Mouse (Mus musculus) large intestine, adult 2 months (tissue): ENCODE results near the gene Abcg1. TPM values are rescaled to one million over a fixed set of nuclear protein-coding genes. Genes with fewer than 3 reads are reported as not detected.

Experiments used
- DNase-seq: peaks from one replicate; pipeline ENCODE4 v3.0.0-alpha.2; 2012; ENCODE audit warnings: low read depth, low spot score
- WGBS: fragments of 180-500 bp; shearing (Covaris S2); methylation state at CpG from one replicate; pipeline ENCODE4 v1.1.7; 2018; 5-methylcytosine and 5-hydroxymethylcytosine counted together
- polyA plus RNA-seq: library from polyadenylated mRNA; depleted of rRNA; stranded (reverse); fragments of >200 nt; gene quantifications from 2 replicates; pipeline ENCODE4 v1.2.3, GENCODE M21; 2012

The Abcg1 gene
- polyA plus RNA-seq, 1 experiment, result 3.2 TPM

GRCm38 (mm10) chr17:31038381-31038780, 19.1 kb upstream of the Abcg1 start:
- DNase-seq, result no peak
- WGBS, result 22% methylated on average over 4 of the region's 4 CpGs

- 35% methylated on average over 7 of the region's 7 CpGs for WGBS
- no peak for DNase-seq
Observed at GRCm38 (mm10) chr17:31039626-31040025, 17.8 kb upstream of the Abcg1 start.

DNA sequence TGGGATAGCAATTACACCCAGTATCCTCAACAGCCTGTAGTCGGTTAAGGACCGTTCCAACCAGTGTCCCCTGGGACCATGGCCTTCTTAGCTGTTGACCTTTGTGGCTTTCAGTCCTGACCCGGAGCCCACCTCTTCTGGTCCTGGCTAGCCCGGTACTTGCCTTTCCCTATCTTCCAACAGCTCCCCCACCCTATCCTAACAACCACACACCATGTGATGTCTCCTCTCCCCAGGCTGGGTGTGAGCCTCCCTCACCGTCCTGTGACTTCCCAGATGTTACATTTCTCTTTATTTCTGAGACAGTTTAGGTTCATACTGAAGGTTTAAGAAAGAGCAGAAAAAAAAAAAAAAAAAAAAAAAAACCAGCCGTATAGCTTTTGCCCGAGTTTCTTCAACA, 17.1 kb upstream of the Abcg1 start:
- DNase-seq, result no peak
- WGBS, result 72% methylated on average over 7 of the region's 7 CpGs

GRCm38 (mm10) chr17:31042751-31043150, 14.7 kb upstream of the Abcg1 start:
- no peak for DNase-seq
- WGBS, result 47% methylated on average over 2 of the region's 2 CpGs

DNA sequence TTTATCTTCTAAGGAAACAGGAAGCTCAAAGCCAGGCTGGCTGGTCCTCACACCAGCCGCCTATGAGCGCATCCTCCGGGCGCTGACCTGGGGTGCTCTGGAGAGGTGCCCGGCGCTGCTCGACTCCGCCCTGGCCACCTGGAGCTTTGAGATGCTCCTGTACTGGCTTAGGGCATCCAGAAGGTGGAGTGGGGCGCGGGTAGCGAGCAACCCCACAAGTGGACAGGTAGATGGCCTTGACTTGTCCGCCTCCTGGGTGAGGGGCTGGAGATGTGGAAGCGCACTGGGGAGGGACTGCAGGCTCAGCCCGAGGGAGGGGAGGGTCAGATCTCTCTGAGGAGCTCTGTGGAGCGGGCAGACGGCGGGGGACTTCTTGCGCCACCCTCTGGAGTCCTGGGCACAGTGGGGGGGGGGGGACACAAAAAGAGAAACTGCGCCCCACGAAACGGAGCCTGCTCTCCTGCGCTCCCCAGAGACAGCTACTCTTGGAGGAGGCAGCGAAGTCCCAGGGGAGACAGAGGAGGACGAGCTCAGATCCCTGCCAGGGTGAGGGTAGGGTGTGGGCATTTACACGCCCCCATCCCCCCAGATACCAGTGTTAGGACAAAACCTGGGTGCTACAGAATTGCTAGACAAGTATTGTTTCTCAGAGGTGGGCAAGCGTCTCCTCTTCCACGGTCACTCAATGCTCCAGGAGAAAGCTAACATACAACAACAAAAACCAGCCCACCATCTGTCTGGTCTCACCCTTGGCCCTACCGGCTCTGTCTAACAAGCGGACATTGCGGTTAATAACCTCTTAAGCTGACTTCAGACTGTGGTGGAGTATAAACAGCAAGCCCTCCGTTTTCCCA, 643 bp downstream of the Abcg1 start:
- 3% methylated on average over 31 of the region's 31 CpGs for WGBS
- DNase-seq, result no peak

DNA sequence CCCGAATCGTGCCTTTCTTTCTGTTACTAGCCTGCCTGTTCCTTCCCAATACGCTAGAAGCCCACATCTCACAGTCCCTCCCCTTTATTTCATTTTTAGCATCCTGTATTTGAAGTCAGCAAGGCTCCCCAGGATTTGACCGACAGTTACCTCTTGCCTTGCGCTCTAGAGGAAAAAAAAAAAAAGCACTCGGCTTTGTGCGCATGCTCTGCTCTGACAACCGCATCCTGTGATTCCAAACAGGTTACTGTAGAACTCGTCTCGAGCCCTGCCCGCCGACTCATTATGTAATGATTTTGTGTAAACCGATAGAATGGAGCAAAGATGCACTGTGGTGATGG, 1.2 kb downstream of the Abcg1 start:
- no peak for DNase-seq
- 4% methylated on average over 13 of the region's 13 CpGs for WGBS

GRCm38 (mm10) chr17:31060196-31060587, 2.7 kb downstream of the Abcg1 start:
- no peak for DNase-seq
- 48% methylated on average over 4 of the region's 4 CpGs for WGBS

DNA sequence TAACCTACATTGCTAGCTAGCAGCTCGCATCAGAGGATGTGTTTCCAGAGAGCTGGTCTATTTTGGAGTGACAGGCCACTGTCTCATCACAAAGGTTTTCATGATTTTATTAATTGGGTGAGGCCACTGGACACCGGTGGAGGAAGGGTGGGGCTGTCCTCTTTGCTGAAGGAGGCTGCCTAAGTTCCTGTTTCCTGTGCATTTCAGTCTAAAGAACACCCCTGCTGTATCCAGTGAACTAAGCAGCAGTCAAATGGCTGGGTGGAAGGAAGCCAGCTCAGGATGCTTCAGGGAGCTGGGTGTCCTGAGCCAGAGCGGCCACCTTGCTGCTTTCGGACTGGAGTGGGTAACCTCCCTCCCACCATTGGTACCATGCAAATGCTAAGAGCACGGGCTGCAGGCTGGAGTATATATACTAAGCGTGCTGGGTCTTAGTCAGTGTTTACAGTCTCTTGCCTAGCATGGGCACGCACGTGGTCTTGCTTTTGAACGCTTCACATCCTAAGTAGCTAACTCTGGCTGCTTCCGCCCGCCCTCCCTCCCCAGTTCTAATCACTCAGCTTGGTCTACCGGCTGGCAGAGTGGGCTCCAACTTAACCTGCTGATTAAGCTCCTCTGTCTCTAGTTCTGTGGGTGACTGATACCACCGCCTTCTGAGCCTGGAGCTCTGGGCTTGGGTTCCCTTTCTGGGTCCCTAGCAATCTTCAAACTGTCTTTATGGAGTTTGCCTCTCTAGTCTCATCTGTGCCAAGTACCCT, 3.3 kb downstream of the Abcg1 start:
- DNase-seq, result no peak
- 59% methylated on average over 13 of the region's 13 CpGs for WGBS

DNA sequence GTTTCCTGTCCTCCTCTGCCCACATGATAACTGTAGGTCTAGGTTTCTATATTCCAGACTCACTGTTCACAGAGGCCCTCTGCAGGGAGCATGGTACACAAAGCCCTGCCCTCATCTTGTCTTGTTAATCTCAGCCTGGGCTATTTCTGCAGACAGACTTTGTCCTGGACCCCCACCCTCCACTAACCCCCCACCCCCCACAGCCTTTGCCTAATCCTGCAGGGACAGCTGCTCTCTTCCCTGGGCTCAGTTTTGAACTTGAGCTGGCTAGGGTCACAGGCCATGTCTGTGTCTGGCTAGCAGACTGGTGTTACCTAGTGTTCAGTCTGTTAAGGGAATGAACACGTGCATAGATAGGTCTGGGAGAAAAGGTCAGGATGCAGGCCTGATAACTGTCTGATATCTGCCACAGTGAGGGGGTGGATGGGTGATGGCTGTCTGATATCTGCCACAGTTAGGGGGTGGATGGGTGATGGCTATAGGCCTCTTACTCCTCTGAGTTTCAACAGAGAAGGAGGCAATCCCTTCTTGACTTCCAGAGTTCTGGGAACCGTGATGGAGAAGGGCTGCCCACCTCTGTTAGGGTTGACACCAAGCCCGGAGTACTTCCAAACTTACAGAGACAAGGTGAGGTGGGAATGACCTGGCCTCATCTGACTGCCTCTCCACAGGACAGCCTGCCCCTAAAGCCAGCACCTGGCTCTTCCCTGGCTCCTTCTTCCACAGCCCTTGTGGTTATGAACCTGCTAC, 4.0 kb downstream of the Abcg1 start:
- 73% methylated on average over 3 of the region's 3 CpGs for WGBS
- DNase-seq, result no peak

DNA sequence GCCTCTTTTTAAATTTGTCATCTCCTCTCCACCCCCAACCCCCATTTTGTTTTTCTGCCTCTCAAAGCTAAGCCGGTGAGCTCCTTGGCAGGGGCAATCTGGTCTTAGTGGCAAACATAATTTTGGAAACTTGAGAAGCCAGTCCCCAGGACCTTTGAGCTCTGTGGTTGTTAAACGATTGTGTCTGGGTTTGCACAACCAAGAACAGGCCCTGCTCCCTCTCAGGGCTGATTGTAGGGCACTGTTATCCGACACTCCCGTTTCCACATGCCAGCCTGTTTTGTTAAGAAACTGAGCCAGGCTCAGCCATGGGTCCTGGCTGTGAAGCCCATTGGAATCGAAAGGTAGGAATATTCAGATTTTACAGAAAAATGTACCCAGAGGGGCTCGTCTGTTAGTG, 8.6 kb downstream of the Abcg1 start:
- 33% methylated on average over 6 of the region's 6 CpGs for WGBS
- DNase-seq, result no peak

- WGBS, result 27% methylated on average over 11 of the region's 11 CpGs
- no peak for DNase-seq
Observed at GRCm38 (mm10) chr17:31067051-31067450, 9.6 kb downstream of the Abcg1 start.

DNA sequence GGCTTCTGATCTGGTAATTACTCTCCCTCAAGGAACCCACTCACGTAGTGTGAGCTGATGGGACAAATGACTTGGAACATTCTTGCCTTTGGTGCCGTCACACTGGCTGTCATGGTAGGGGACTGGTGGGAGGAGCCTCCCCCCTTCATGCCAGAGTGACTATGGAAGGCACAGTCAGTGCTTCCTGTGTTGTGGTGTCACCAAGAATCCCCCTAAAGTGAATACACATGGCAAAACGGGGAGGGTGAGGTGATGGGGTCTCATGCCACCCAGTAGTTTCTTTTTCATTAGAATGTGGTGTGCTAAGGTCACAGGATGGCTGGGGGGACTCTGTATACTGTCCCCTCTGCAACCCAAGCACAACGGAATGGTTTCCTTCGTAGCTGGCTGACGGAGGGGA, 11.6 kb downstream of the Abcg1 start:
- 88% methylated on average over 6 of the region's 6 CpGs for WGBS
- DNase-seq, result no peak

DNA sequence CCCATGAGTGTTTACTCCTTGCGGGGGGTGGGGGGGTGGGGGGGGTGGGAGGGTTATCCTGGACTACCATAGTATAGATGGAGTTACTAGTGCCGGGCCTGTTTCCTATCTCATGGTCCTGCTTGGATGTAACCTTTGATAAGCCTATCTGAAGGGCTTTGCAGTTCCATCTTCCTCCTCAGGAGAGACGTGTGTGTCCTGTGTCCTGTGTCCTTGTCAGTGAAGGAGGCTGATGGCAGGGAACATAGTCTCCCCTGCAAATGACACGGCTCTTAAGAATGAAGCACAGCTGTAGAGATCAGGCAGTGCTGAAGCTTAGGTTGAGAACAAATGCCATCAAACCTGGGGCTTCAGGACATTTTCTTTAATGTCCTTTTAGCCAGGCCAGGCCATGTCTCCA, 12.4 kb downstream of the Abcg1 start:
- no peak for DNase-seq
- WGBS, result 93% methylated on average over 4 of the region's 4 CpGs

GRCm38 (mm10) chr17:31070403-31071185, 13.1 kb downstream of the Abcg1 start:
- 67% methylated on average over 6 of the region's 6 CpGs for WGBS
- no peak for DNase-seq

DNA sequence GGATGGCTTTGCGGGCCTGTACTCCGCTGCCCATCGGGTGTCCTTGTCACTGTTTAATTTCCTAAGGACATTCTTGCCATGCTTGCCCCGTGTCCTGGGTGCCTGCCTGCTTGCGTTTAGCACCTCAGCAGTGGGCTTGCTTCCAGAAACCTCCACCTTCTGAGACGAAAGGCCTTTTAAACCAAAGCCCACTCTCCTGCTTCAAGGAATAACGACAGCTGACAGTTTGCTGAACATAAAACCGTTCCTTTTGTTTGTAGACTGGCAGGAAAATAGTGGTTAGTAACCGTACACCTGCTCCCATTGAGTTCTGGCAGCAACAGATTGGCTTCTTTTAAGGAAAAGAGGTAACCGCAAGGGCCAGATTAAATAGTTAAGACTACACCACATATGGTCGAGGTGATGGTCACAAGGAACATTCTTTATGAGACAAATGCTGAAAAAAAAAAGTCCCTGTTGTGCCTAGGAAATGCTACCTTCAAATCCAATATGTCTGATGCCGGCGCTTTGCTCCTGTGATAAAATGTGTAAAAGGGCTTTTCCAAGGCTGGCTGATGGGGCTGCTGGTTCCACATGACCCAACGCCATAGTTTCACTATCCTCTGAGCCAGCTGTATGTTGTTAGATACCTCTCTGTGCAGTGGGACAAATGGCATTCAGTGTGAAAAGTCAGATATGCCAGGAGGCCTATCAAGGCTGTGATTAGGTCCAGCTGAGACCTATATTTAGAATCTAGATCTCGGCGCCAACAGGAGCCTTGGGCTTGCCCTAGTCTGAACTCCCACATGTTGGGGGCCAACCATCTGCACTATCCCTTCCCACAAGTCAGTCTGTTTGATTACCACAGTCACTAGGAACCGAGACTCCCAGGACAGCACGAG, 14.2 kb downstream of the Abcg1 start:
- WGBS, result 54% methylated on average over 18 of the region's 18 CpGs
- no peak for DNase-seq

DNA sequence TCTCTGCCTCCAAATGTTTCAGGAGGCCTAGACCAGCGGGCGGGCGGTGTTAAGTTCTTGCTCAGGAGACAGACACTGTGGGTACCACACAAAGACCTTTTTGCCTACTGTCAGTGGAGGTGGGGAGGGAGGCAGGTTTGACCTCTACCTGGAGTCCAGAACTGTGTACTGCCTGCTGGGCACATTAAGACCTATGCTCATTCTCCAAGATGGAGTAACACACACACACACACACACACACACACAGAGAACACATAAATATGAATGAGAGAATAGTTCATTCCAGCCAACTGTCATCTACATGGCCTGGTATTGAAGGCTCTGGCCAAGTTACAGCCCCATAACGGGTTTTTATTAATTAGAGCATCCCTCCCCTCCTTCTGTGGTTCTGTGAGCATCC, 15.4 kb downstream of the Abcg1 start:
- 76% methylated on average over 4 of the region's 4 CpGs for WGBS
- no peak for DNase-seq

GRCm38 (mm10) chr17:31073273-31074052, 16.0 kb downstream of the Abcg1 start:
- DNase-seq, result peak; percentile 56
- whole genome bisulfite sequencing, result 2% methylated on average over 31 of the region's 31 CpGs

- 33% methylated on average over 7 of the region's 7 CpGs for WGBS
- DNase-seq, result no peak
Observed at GRCm38 (mm10) chr17:31074053-31074590, 16.6 kb downstream of the Abcg1 start.
